Mouse (Mus musculus) neutrophil, adult 5-6 weeks (primary cell): ENCODE measurements around the gene Npas3. TPM values are rescaled to one million over a fixed set of nuclear protein-coding genes. Genes with fewer than 3 reads are reported as not detected.

Source experiments
- ATAC-seq: fragments of 151-379, 151-347 bp; 2 replicates; pipeline ENCODE4 v1.8.0; 2017; ENCODE audit warnings: mild to moderate bottlenecking, moderate TSS enrichment; ENCODE audit not compliant: insufficient number of reproducible peaks, poor library complexity, low FRiP score, severe bottlenecking; ENCODE audit errors: extremely low read depth
- total RNA-seq: library from RNA; stranded (forward); fragments of 200-1000 nt; gene quantifications from 2 replicates; pipeline ENCODE4 v1.2.3, GENCODE M21; 2017

The Npas3 gene
- total RNA-seq, 1 experiment from 2014 or later = not detected

- ATAC-seq = no peak
These were observed 576.8 kb downstream of the Npas3 start for GRCm38 (mm10) chr12:53825251-53825650.

DNA sequence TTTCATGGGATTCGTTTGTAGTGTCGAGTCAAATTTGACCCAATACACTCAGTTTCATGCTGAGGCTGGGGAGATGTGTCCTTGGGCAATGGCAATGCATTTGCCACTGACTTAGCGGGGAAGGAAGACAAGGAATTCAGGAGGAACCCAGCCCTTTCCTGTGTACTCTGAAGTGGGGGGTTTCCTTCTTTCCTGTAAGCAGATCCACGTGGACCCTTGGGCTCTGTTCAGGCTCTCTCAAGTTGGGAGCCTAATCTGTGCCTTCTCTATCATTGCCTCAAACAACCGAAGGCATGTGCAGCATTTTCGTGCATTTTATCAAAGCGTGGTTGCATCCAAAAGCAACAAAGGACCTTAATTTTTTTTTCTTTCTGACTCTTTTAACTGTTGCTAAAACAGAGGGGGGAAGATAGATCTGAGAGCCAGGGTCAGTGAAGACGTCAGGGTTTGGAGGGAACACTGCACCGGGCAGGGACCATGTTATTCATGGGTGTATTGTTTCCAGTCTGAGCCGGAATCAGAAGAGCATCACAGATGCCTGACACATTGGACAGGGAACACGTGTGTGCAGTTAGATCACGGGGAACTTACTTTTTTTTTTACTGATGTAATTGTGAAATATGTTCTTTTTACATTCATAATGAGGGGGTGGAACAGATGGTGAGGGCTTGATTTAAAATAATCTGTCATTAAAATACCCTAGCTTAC is 577.6 kb downstream of the Npas3 start:
- ATAC-seq = no peak

GRCm38 (mm10) chr12:53826812-53827211 is 578.3 kb downstream of the Npas3 start:
- ATAC-seq = no peak

DNA sequence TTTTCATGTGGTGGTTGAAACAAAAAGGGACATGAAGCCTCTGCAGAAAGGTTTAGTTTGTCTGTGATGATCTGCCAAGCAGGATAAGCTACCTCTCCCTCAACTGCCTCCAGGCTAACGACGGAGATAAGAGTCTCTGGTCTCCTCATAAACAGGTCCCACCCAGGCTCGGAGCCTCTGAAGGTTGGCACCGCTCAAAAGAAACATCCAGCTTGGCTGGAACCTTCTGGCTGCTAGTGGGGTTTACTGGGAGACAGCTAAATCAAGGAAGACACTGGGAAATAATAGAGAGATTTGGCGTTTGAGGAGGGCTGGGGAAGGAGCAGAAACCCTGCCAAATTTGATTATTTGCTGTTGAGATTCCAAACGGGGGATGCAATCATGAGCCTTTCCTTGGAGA is 584.1 kb downstream of the Npas3 start:
- no peak for ATAC-seq

GRCm38 (mm10) chr12:53833348-53833747 is 584.9 kb downstream of the Npas3 start:
- no peak for ATAC-seq

GRCm38 (mm10) chr12:53836031-53836790 is 587.7 kb downstream of the Npas3 start:
- ATAC-seq = no peak

DNA sequence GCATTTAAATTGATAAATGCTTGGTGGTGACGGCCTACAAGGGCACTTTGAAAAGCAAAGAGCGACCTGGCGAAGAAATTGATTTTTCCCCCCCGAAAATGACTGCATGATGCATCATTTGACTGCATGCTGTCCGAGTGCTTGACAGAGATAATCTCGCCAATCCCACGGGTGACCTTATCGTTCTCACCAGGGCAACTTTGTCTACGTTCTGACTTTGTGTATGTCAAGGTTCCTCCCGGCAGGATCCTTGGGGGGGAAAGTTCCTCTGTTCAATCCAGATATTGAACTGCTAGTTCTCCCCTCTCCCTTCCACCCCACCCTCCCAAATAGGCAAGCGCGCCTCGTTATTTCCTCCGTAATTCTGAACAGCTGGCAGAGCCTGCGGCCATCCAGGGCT is 588.9 kb downstream of the Npas3 start:
- ATAC-seq = no peak

- ATAC-seq = no peak
These were observed 590.1 kb downstream of the Npas3 start for GRCm38 (mm10) chr12:53838541-53838940.

DNA sequence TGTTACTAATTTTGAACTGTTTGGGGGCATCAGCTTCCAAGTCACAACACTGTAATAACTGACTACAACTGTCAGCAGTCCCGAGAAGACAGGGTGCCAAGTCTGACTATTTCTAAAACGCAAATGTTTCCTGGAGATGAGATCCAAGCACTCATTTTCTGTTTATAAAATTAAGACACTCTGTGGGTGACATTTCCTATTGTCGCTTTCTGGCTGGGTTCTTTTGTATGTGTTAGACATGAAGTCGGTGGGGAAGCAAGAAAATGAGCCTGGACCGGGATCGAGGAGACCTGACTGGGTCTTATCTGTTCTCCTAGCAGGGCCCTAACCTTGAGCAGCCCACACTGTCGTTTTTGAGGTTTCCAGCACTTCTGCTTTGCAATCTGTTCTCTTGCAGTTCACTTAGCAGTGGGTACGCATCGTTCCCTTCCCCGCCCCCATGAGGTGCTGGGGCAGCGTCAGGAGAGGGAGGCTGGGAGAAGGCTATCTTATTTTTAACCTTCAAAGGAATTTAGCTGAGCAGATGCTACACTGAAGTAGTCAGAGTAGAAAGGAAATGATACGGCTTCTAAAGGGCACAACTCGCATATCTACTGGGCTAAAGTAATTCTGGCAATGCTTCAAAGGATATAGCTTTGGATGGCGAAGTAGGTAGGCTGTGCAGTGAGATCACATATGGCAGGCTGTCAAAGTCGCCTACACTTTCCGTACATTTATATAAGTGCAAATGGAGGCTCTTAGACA is 593.6 kb downstream of the Npas3 start:
- no peak for ATAC-seq

DNA sequence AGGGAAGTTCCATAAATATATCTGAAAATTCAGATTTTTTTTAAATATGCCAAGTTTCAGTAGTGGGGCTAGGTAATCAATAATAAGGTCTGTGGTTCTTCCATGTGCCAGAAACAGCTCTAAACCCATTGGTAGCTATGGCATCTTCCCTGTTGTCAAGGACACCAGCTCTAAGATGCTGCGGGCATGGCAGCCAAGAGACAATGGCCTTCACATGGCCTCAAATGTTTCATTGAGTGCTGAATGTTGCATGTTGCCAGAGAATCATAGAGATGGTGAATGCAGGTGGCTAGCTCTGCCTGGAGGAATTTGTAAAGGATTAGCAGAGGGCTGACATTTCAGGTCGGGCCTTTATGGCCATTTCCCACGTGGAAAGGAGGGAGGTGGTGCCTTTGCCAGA is 595.1 kb downstream of the Npas3 start:
- ATAC-seq = no peak

- ATAC-seq = no peak
These were observed 597.7 kb downstream of the Npas3 start for GRCm38 (mm10) chr12:53846154-53846665.

GRCm38 (mm10) chr12:53849263-53849662 is 600.8 kb downstream of the Npas3 start:
- no peak for ATAC-seq

- no peak for ATAC-seq
These were observed 604.0 kb downstream of the Npas3 start for GRCm38 (mm10) chr12:53852432-53852831.

DNA sequence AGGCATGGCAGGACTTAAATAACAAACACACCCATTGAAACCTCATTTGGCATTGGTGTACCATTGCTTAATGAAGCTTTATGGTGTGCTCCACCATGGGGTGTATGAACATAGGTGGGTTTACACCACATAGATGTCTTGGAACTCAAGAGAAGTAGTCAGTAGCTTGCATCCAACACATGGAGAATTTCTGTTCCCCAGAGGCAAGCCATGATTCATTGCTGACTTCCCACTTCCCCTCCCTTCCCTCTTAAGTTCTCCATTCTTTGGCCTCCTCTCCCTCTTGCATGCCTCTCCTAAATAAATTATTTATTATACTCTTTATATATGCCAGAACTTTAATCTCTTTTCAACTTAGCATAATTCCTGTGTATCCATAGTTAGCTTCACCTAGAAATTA is 611.7 kb downstream of the Npas3 start:
- no peak for ATAC-seq

- no peak for ATAC-seq
These were observed 613.8 kb downstream of the Npas3 start for GRCm38 (mm10) chr12:53862281-53862680.

DNA sequence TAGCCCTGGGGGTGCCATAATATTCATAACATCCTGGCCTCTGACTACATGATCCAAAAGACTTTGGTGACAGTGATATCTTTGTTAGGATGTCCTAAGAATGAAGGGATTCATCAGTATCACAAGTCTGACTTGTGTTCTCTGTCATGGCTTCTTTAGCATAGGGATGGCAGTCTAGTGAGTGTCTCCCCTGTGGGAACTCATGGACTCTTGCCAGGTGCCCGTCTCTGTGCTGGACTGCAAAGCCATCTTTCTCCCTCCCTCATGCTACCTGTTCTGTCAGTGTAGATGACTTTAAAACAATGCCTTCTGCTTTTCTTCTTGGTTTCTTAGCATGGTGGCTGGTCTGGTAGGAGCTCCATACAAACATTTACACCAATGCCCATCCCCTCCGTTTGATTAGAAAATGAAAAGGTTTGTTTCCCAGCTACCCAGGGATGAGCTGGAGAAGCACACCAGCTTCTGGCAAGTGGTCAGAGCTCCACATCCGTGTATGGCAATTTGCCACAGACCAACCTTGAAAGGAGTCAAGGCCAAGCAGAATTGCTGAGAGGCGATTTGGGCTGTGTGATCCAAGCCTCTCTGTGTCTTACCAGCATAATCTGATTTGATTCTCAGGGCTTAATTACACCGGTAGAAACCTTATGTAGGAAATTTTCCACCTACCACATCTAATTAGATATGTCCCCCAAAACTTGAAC is 616.1 kb downstream of the Npas3 start:
- no peak for ATAC-seq

DNA sequence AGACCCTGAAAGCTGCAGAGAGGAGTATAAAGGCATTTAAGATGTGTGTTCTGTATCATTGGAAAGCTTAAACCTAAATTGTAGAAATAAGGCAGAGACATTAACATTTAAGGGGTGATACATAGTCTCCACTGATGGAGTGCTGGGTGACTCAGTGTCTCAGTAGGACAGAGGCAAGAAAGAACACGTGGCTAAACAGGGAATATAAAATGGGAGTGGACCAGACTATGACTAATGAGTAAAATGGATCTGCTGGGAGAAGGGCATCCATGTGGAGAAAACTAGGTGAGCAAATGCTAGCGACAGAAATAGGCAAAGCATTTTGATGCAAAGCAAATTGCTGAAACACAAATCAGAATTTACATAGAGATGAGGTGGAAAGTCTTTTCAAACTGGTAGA is 617.2 kb downstream of the Npas3 start:
- ATAC-seq = no peak

DNA sequence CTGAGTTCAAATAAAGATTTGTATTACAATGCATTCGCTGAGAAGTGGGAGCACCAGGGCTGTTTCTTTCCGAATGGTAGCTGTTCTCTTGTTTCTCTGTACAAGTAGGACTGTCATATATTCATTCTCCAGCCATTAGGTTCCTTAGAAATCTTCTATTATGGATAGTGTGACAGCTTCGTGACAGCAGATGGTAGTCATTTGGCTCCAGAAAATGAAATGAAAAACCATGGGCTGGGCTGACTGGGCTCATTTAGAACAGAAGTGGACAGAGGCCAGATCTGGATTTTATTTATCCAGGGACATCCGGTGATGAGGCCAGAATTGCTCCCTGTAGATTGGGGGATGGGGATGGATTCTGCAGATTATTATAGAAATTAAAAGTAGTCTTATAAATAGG is 621.5 kb downstream of the Npas3 start:
- ATAC-seq = no peak

DNA sequence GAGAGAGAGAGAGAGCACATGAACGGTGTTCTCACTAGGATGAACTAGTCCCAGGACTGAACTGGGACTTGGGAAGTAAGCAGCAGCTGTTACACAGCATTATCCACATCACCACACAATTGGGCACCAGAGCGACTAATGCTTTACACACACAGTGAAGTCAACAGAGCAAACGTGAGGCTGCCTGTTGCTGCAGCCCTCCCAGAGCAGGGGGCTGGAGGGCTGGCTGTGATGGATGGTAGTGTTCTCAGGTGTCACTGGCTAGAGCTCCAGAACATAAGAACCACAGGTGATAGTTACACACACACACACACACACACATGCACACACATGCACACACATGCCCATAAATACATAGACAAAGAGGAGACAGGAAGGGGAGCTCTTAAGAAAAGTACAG is 626.7 kb downstream of the Npas3 start:
- no peak for ATAC-seq
